In genomic region chr14:12558920-12559573, GRCm38 (mm10) we compare ENCODE assay signal across 25 mouse cellular contexts.
A peak's percentile ranks its signal among the peaks of the same experiment; 100 is the strongest.
DNase-seq lines count a peak whose midpoint lies in the region; ATAC-seq and TF ChIP-seq lines count a peak whose summit lies in the region.
"Had no signal": no experiment of that assay in that cellular context is flagged by ENCODE, and none has a peak within 500 bp of the region (broad histone marks: within the 10 kb centered on the region; RNA-seq: fewer than 3 reads in every experiment).

No protein-coding gene starts in this region.

- H3K4me3 ChIP-seq in forebrain, embryonic 14.5 days (ENCODE audit: low read depth, low read length): no peak overlapping the region
- no peak overlapping the region for H3K4me3 ChIP-seq in forebrain, embryonic 11.5 days (ENCODE audit: low read depth, low read length)
- no peak overlapping the region for H3K4me3 ChIP-seq in forebrain, postnatal 0 days (ENCODE audit: low read depth, low read length)
- no peak overlapping the region for H3K4me3 ChIP-seq in midbrain, embryonic 12.5 days
- no peak overlapping the region for H3K4me3 ChIP-seq in neural tube, embryonic 13.5 days
- H3K4me3 ChIP-seq: heart, adult 2 months; intestine, embryonic 15.5 days; megakaryocyte, embryonic 14.5 days; myocyte had no signal

- peak; percentile 44 for DNase-seq in forebrain, embryonic 14.5 days (ENCODE audit: low spot score)
- DNase-seq in forebrain, embryonic 11.5 days (ENCODE audit: low spot score): no peak
- no peak for DNase-seq in forebrain, postnatal 0 days
- DNase-seq in gastrocnemius, postnatal 4 days (ENCODE audit: low spot score in 2 of 2): no peak
- no peak for DNase-seq in spleen, postnatal 4 days (ENCODE audit: low spot score in 2 of 2)
- DNase-seq: adrenal gland, postnatal 14 days; cerebellum, adult 11 months; cerebellum, postnatal 25 days; gastrocnemius, postnatal 10 days; heart, adult 2 months; heart, postnatal 36 days; kidney, adult 9 months; kidney, postnatal 25 days; left cerebral cortex, postnatal 4 days; liver; liver, postnatal 0 days; lung, postnatal 14 days had no signal

- ATAC-seq in forebrain, embryonic 14.5 days: peak; percentile 83
- ATAC-seq in forebrain, embryonic 11.5 days (replicated peaks; ENCODE audit: low FRiP score): no peak
- peak; percentile 50; the same call in 1 of the 2 replicates for ATAC-seq in forebrain, postnatal 0 days
- 0 out of 2 replicates have a peak, but pooled peaks have one; percentile 49 for ATAC-seq in midbrain, embryonic 12.5 days (ENCODE audit: low FRiP score, low read depth)
- peak; percentile 68 for ATAC-seq in neural tube, embryonic 13.5 days (ENCODE audit: low read depth)
- ATAC-seq in megakaryocyte, adult 5-6 weeks (ENCODE audit: poor library complexity, severe bottlenecking): no peak
- ATAC-seq: activated CD4-positive, CD25-positive, alpha-beta regulatory T cell, adult 4 months; intestine, embryonic 15.5 days; liver, postnatal 0 days had no signal

- no peaks in the 10 kb centered on the region for H3K36me3 ChIP-seq in forebrain, embryonic 14.5 days (ENCODE audit: control insufficient read depth, insufficient read depth, low read length)
- no peaks in the 10 kb centered on the region for H3K36me3 ChIP-seq in forebrain, embryonic 11.5 days (ENCODE audit: control insufficient read depth, insufficient read depth, low read length)
- H3K36me3 ChIP-seq in forebrain, postnatal 0 days (ENCODE audit: insufficient read depth): no peaks in the 10 kb centered on the region
- no peaks in the 10 kb centered on the region for H3K36me3 ChIP-seq in midbrain, embryonic 12.5 days
- H3K36me3 ChIP-seq in neural tube, embryonic 13.5 days: no peaks in the 10 kb centered on the region
- H3K36me3 ChIP-seq: G1E; intestine, embryonic 15.5 days had no signal

- peak overlapping the region; percentile 21; the same call in 1 of the 2 replicates for H3K27ac ChIP-seq in forebrain, embryonic 14.5 days (ENCODE audit: low read depth, low read length)
- no peak overlapping the region for H3K27ac ChIP-seq in forebrain, embryonic 11.5 days (ENCODE audit: low read depth, low read length)
- H3K27ac ChIP-seq in forebrain, postnatal 0 days (ENCODE audit: low read depth, low read length): no peak overlapping the region
- peak overlapping the region; percentile 47; the same call in 1 of the 2 replicates for H3K27ac ChIP-seq in midbrain, embryonic 12.5 days (replicated peaks)
- H3K27ac ChIP-seq in neural tube, embryonic 13.5 days (replicated peaks): peak overlapping the region; percentile 78
- H3K27ac ChIP-seq: heart, adult 2 months; intestine, embryonic 15.5 days had no signal

- peaks cover 3% of the 10 kb centered on the region; the same call in 1 of the 2 replicates for H3K4me1 ChIP-seq in forebrain, embryonic 14.5 days (ENCODE audit: control insufficient read depth, insufficient read depth, low read length)
- no peaks in the 10 kb centered on the region for H3K4me1 ChIP-seq in forebrain, embryonic 11.5 days (replicated peaks; ENCODE audit: control insufficient read depth, insufficient read depth, low read length)
- H3K4me1 ChIP-seq in forebrain, postnatal 0 days (ENCODE audit: insufficient read depth): no peaks in the 10 kb centered on the region
- 0 out of 2 replicates have a peak, but pooled peaks cover 14% of the 10 kb centered on the region for H3K4me1 ChIP-seq in midbrain, embryonic 12.5 days
- peaks cover 33% of the 10 kb centered on the region for H3K4me1 ChIP-seq in neural tube, embryonic 13.5 days (replicated peaks)
- H3K4me1 ChIP-seq: intestine, embryonic 15.5 days; megakaryocyte, embryonic 14.5 days had no signal

- H3K9me3 ChIP-seq in forebrain, embryonic 14.5 days (replicated peaks; ENCODE audit: control insufficient read depth, low read length): no peaks in the 10 kb centered on the region
- H3K9me3 ChIP-seq in forebrain, embryonic 11.5 days (ENCODE audit: control insufficient read depth, low read length): no peaks in the 10 kb centered on the region
- no peaks in the 10 kb centered on the region for H3K9me3 ChIP-seq in forebrain, postnatal 0 days (ENCODE audit: low read length)
- no peaks in the 10 kb centered on the region for H3K9me3 ChIP-seq in midbrain, embryonic 12.5 days
- no peaks in the 10 kb centered on the region for H3K9me3 ChIP-seq in neural tube, embryonic 13.5 days
- H3K9me3 ChIP-seq: G1E; intestine, embryonic 15.5 days; megakaryocyte, embryonic 14.5 days had no signal

- H3K9ac ChIP-seq in forebrain, embryonic 14.5 days (ENCODE audit: low read length): no peak overlapping the region
- H3K9ac ChIP-seq in forebrain, embryonic 11.5 days (ENCODE audit: low read length): no peak overlapping the region
- H3K9ac ChIP-seq in forebrain, postnatal 0 days: no peak overlapping the region
- no peak overlapping the region for H3K9ac ChIP-seq in midbrain, embryonic 12.5 days (replicated peaks)
- H3K9ac ChIP-seq in neural tube, embryonic 13.5 days: no peak overlapping the region
- H3K9ac ChIP-seq: intestine, embryonic 15.5 days; liver, postnatal 0 days had no signal

- H3K27me3 ChIP-seq in forebrain, embryonic 14.5 days (replicated peaks; ENCODE audit: control insufficient read depth, insufficient read depth, low read length): no peaks in the 10 kb centered on the region
- no peaks in the 10 kb centered on the region for H3K27me3 ChIP-seq in forebrain, embryonic 11.5 days (ENCODE audit: control insufficient read depth, insufficient read depth, low read length)
- no peaks in the 10 kb centered on the region for H3K27me3 ChIP-seq in forebrain, postnatal 0 days (ENCODE audit: insufficient read depth, low read length)
- no peaks in the 10 kb centered on the region for H3K27me3 ChIP-seq in midbrain, embryonic 12.5 days
- no peaks in the 10 kb centered on the region for H3K27me3 ChIP-seq in neural tube, embryonic 13.5 days
- H3K27me3 ChIP-seq: intestine, embryonic 15.5 days; megakaryocyte, embryonic 14.5 days had no signal

- no peak overlapping the region for H3K4me2 ChIP-seq in forebrain, embryonic 14.5 days (ENCODE audit: low read length)
- no peak overlapping the region for H3K4me2 ChIP-seq in forebrain, embryonic 11.5 days (ENCODE audit: low read depth, low read length, severe bottlenecking)
- no peak overlapping the region for H3K4me2 ChIP-seq in forebrain, postnatal 0 days (ENCODE audit: low read depth)
- H3K4me2 ChIP-seq in midbrain, embryonic 12.5 days (replicated peaks): no peak overlapping the region
- no peak overlapping the region for H3K4me2 ChIP-seq in neural tube, embryonic 13.5 days
- H3K4me2 ChIP-seq: intestine, embryonic 15.5 days had no signal

- no peak for TF ChIP-seq CTCF in forebrain, postnatal 0 days (IDR thresholded peaks at IDR 0.05; ENCODE audit: low read depth)

- 62% methylated on average over 7 of the region's 7 CpGs for WGBS in forebrain, embryonic 14.5 days
- WGBS in forebrain, embryonic 11.5 days: 85% methylated on average over 7 of the region's 7 CpGs
- 57% methylated on average over 7 of the region's 7 CpGs for WGBS in forebrain, postnatal 0 days
- 75% methylated on average over 7 of the region's 7 CpGs for WGBS in midbrain, embryonic 12.5 days
- WGBS in neural tube, embryonic 13.5 days: 56% methylated on average over 7 of the region's 7 CpGs

Comparison
In these comparisons a context has a peak if more than half of its experiments do, and no peak if none do; other contexts are left out.
1. ATAC-seq: peak in forebrain, embryonic 14.5 days (single experiment), forebrain, postnatal 0 days (single experiment), midbrain, embryonic 12.5 days (single experiment) and neural tube, embryonic 13.5 days (single experiment); none in forebrain, embryonic 11.5 days (single experiment) and megakaryocyte, adult 5-6 weeks (single experiment).
2. H3K27ac ChIP-seq: peak in forebrain, embryonic 14.5 days (single experiment), midbrain, embryonic 12.5 days (single experiment) and neural tube, embryonic 13.5 days (single experiment); none in forebrain, embryonic 11.5 days (single experiment) and forebrain, postnatal 0 days (single experiment).